Mouse (Mus musculus): Measurements from ENCODE around the gene Adarb1. TPM values are rescaled to one million over a fixed set of nuclear protein-coding genes. Genes with fewer than 3 reads are reported as not detected.

Adarb1 gene
- polyA plus RNA-seq, 1 experiment from 2014 or later: 5.7 TPM

DNA sequence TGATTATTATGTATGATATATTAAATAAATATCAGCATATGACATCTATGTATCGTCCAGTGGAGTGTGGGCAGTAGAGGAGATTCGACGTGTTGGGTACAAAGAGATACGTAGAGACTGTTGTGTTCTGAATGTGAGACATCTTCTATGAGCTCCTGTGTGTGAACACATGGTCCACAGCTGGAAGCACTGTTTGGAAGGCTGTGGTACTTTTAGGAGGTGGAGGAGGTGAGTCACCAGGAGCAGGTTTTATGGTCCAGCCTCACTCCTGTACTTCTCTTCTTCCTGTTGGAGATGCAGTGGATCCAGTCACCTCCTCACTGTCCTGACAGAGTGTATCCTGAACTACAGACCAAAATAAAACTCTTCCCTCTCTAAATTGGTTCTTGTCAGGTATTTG, 38.9 kb downstream of the Adarb1 start:
- peaks cover 13% of the 10 kb centered on the region for H3K4me1 ChIP-seq
- H3K36me3 ChIP-seq: no peaks in the 10 kb centered on the region
- H3K27ac ChIP-seq: no peak overlapping the region
- no peak overlapping the region for H3K9ac ChIP-seq
- 93% methylated on average over 4 of the region's 4 CpGs for WGBS
- no peak overlapping the region for H3K4me3 ChIP-seq
- no peaks in the 10 kb centered on the region for H3K27me3 ChIP-seq
- no peak overlapping the region for H3K4me2 ChIP-seq (replicated peaks)
- H3K9me3 ChIP-seq: no peaks in the 10 kb centered on the region
- no peak for ATAC-seq (ENCODE audit: low FRiP score, low read depth)

- Histone ChIP-seq H3K27me3 (no peaks in the 10 kb centered on the region), H3K9ac (no peak overlapping the region), H3K36me3 (no peaks in the 10 kb centered on the region), H3K27ac (no peak overlapping the region), H3K9me3 (no peaks in the 10 kb centered on the region), H3K4me2 (replicated peaks) (no peak overlapping the region), H3K4me1 (peaks cover 18% of the 10 kb centered on the region), H3K4me3 (no peak overlapping the region)
- no peak for ATAC-seq (ENCODE audit: low FRiP score, low read depth)
- 84% methylated on average over 1 of the region's 1 CpGs for WGBS
Observed at GRCm38 (mm10) chr10:77376056-77376455, 42.0 kb downstream of the Adarb1 start.

DNA sequence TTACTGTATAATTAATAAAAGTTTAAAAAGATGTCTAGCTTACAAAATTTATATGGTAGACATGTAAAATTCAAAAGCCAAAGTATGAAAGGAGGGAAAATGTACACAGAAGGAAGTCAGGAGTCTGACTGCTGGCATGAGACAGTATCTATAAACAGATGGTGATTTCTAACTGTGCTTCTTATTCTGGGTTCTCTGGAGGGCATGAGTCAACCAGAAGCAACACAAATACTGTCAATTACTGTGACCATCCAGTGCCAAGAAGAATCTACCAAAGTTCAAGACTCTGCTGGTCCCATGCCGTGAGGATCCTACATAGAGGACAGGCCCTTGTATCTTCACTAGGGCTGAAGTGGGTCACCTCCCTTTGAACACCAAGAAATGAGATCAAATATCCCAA, 43.1 kb downstream of the Adarb1 start:
- WGBS: 94% methylated on average over 1 of the region's 1 CpGs
- H3K4me2 ChIP-seq (replicated peaks): no peak overlapping the region
- no peak overlapping the region for H3K27ac ChIP-seq
- H3K9ac ChIP-seq: no peak overlapping the region
- no peaks in the 10 kb centered on the region for H3K36me3 ChIP-seq
- no peak overlapping the region for H3K4me3 ChIP-seq
- no peak for ATAC-seq (ENCODE audit: low FRiP score, low read depth)
- H3K4me1 ChIP-seq: peaks cover 11% of the 10 kb centered on the region
- no peaks in the 10 kb centered on the region for H3K27me3 ChIP-seq
- H3K9me3 ChIP-seq: no peaks in the 10 kb centered on the region

DNA sequence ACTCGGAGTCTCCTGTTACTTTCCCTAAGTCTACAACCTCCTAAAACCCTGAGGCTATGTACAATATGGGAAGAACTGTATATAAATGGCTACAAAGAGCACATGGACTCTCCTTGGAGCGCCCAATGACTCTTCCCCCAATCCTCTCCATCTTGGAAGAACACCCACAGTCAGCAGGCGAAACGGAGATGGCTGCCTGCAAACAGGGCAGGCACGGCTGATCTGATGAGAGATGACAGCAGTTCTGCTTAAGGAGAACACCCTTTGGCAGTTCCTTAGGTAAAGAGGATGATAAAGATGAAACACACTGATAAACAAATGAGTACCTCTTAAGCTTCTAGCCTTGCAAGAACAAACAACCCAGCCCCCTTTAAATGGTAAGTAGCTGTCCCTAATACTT, 43.7 kb downstream of the Adarb1 start:
- Histone ChIP-seq H3K4me2 (replicated peaks) (no peak overlapping the region), H3K4me3 (no peak overlapping the region), H3K36me3 (no peaks in the 10 kb centered on the region), H3K27me3 (no peaks in the 10 kb centered on the region), H3K4me1 (peaks cover 16% of the 10 kb centered on the region), H3K9ac (no peak overlapping the region), H3K27ac (no peak overlapping the region), H3K9me3 (no peaks in the 10 kb centered on the region)
- ATAC-seq (ENCODE audit: low FRiP score, low read depth): no peak
- WGBS: 80% methylated on average over 5 of the region's 5 CpGs

GRCm38 (mm10) chr10:77370129-77370528, 47.9 kb downstream of the Adarb1 start:
- no peak overlapping the region for H3K9ac ChIP-seq
- no peaks in the 10 kb centered on the region for H3K27me3 ChIP-seq
- no peak overlapping the region for H3K4me2 ChIP-seq (replicated peaks)
- 89% methylated on average over 5 of the region's 5 CpGs for WGBS
- peaks cover 41% of the 10 kb centered on the region for H3K4me1 ChIP-seq
- no peaks in the 10 kb centered on the region for H3K36me3 ChIP-seq
- no peaks in the 10 kb centered on the region for H3K9me3 ChIP-seq
- no peak overlapping the region for H3K27ac ChIP-seq
- no peak for ATAC-seq (ENCODE audit: low FRiP score, low read depth)
- no peak overlapping the region for H3K4me3 ChIP-seq

DNA sequence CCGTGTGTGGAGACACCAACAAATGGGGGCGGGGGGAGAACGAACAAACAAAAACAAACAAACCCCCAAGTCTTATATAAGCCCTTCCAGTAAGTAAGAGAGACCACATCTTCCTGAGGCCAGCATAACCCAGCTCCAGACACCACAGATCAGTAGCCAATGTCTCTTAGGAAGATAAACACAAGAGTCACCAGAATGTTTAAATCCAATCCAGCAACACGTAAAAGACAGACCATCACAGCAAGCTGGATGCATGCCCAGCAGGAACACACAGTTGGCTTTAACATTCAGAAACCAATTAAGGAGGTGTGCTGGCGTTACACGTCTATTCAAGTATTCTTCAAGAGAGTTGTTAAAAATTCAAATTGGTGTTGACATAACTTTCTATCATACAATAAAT, 50.1 kb downstream of the Adarb1 start:
- Histone ChIP-seq H3K27me3 (no peaks in the 10 kb centered on the region), H3K4me2 (replicated peaks) (no peak overlapping the region), H3K36me3 (no peaks in the 10 kb centered on the region), H3K27ac (no peak overlapping the region), H3K9ac (no peak overlapping the region), H3K4me1 (peaks cover 41% of the 10 kb centered on the region), H3K9me3 (no peaks in the 10 kb centered on the region), H3K4me3 (no peak overlapping the region)
- 49% methylated on average over 6 of the region's 6 CpGs for WGBS
- no peak for ATAC-seq (ENCODE audit: low FRiP score, low read depth)

- ATAC-seq (ENCODE audit: low FRiP score, low read depth): no peak
- Histone ChIP-seq H3K36me3 (no peaks in the 10 kb centered on the region), H3K4me1 (peaks cover 38% of the 10 kb centered on the region), H3K4me2 (replicated peaks) (no peak overlapping the region), H3K27ac (no peak overlapping the region), H3K9ac (no peak overlapping the region), H3K9me3 (no peaks in the 10 kb centered on the region), H3K4me3 (no peak overlapping the region), H3K27me3 (no peaks in the 10 kb centered on the region)
- 90% methylated on average over 4 of the region's 4 CpGs for WGBS
Observed at GRCm38 (mm10) chr10:77366959-77367358, 51.1 kb downstream of the Adarb1 start.

GRCm38 (mm10) chr10:77365212-77365611, 52.9 kb downstream of the Adarb1 start:
- Histone ChIP-seq H3K27ac (no peak overlapping the region), H3K9ac (no peak overlapping the region), H3K4me3 (no peak overlapping the region), H3K4me1 (peaks cover 39% of the 10 kb centered on the region), H3K4me2 (replicated peaks) (no peak overlapping the region), H3K9me3 (no peaks in the 10 kb centered on the region), H3K36me3 (no peaks in the 10 kb centered on the region), H3K27me3 (no peaks in the 10 kb centered on the region)
- 83% methylated on average over 2 of the region's 2 CpGs for WGBS
- no peak for ATAC-seq (ENCODE audit: low FRiP score, low read depth)

- Histone ChIP-seq H3K4me1 (peaks cover 11% of the 10 kb centered on the region), H3K36me3 (no peaks in the 10 kb centered on the region), H3K4me3 (no peak overlapping the region), H3K27me3 (no peaks in the 10 kb centered on the region), H3K27ac (no peak overlapping the region), H3K4me2 (replicated peaks) (no peak overlapping the region), H3K9me3 (no peaks in the 10 kb centered on the region), H3K9ac (no peak overlapping the region)
- ATAC-seq (ENCODE audit: low FRiP score, low read depth): no peak
- 61% methylated on average over 2 of the region's 2 CpGs for WGBS
Observed at GRCm38 (mm10) chr10:77360486-77360885, 57.6 kb downstream of the Adarb1 start.

GRCm38 (mm10) chr10:77357957-77358356, 60.1 kb downstream of the Adarb1 start:
- 91% methylated on average over 6 of the region's 6 CpGs for WGBS
- ATAC-seq (ENCODE audit: low FRiP score, low read depth): no peak
- Histone ChIP-seq H3K9ac (no peak overlapping the region), H3K27me3 (no peaks in the 10 kb centered on the region), H3K4me3 (no peak overlapping the region), H3K36me3 (no peaks in the 10 kb centered on the region), H3K4me1 (peaks cover 11% of the 10 kb centered on the region), H3K27ac (no peak overlapping the region), H3K9me3 (no peaks in the 10 kb centered on the region), H3K4me2 (replicated peaks) (no peak overlapping the region)

DNA sequence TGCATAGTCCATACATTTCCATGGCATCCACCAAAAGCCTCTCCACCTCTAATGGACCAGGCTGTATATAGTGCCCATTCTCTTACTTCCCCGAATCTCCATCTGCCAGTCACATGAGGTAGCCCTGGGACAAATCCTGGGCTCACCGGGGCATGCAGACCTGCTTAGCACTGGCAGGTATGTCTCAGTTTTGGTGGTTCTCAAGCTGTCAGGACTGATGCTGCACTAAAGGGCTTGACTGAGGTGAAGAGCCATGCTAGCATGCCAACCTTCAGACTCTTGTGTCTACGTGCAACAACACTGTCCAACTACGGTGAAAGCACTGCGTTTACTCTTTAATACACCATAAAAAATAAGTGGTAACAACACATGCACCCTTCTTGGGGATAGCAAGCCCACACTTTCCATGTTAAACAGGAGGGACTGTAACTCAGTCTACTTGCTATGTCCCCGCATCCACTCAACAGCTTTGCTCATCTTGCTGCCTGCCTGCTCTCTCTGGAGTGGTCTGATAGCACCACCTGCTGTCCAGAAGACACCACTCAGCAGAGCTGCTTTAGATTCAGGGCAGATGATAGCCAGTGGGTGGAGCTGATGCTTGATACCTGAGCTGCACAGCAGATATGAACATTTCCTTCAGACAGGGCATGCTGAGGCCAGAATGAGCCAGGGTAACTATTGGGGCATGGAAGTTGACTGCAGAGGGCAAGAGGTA, 64.9 kb downstream of the Adarb1 start:
- H3K27ac ChIP-seq: no peak overlapping the region
- no peak overlapping the region for H3K4me3 ChIP-seq
- no peaks in the 10 kb centered on the region for H3K4me1 ChIP-seq
- no peak overlapping the region for H3K4me2 ChIP-seq (replicated peaks)
- H3K9ac ChIP-seq: no peak overlapping the region
- no peak; the same call in 1 of the 2 replicates for ATAC-seq (ENCODE audit: low FRiP score, low read depth)
- peaks cover 3% of the 10 kb centered on the region; the same call in 1 of the 2 replicates for H3K36me3 ChIP-seq
- no peaks in the 10 kb centered on the region for H3K9me3 ChIP-seq
- no peaks in the 10 kb centered on the region for H3K27me3 ChIP-seq
- WGBS: 75% methylated on average over 6 of the region's 6 CpGs

DNA sequence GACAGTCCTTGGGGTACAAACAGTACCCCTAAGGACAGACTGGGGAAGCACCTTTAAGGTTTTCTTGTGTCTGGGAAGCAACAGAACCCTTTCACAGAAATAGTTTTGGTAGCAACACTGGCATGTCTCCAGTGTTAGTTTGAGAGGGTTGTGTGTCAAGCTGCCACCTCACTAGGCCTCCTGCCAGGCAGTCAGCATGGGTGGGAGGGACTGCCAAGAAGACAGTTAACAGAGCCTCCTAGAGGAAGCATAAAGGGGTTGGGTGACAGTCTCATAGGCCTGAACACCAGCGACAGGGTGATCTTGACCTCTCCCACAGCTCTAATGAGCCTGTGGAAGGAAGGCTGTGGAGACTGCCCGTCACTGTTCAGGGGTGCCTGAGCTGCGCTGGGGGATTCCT, 75.2 kb downstream of the Adarb1 start:
- H3K27ac ChIP-seq: no peak overlapping the region
- H3K36me3 ChIP-seq: no peaks in the 10 kb centered on the region
- no peak overlapping the region for H3K9ac ChIP-seq
- H3K4me2 ChIP-seq (replicated peaks): no peak overlapping the region
- no peak for ATAC-seq (ENCODE audit: low FRiP score, low read depth)
- 82% methylated on average over 3 of the region's 3 CpGs for WGBS
- H3K4me1 ChIP-seq: peaks cover 23% of the 10 kb centered on the region
- H3K4me3 ChIP-seq: no peak overlapping the region
- no peaks in the 10 kb centered on the region for H3K9me3 ChIP-seq
- 0 out of 2 replicates have a peak, but pooled peaks cover 3% of the 10 kb centered on the region for H3K27me3 ChIP-seq

DNA sequence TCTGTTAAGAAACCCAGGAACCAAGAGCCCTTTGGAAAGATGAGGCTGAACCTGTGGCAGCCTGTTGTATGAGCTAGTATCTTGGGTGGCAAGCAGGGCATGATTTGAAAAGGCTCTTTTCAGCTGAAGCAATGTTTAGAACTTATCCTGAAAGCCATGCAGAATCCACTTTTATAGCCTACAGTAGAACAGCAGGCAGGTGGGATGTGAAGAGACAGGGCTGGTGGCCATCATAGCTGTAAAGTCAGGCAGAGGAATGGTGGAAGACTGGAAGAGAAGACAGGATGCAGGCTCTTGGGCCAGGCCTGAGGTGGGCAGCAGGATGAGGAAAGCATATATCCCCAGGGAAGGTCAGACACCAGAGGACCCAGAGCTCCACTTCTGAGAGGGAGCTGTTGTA, 76.4 kb downstream of the Adarb1 start:
- no peak overlapping the region for H3K4me3 ChIP-seq
- peaks cover 25% of the 10 kb centered on the region for H3K4me1 ChIP-seq
- 0 out of 2 replicates have a peak, but pooled peaks cover 3% of the 10 kb centered on the region for H3K27me3 ChIP-seq
- no peak overlapping the region for H3K27ac ChIP-seq
- H3K4me2 ChIP-seq (replicated peaks): no peak overlapping the region
- no peaks in the 10 kb centered on the region for H3K36me3 ChIP-seq
- H3K9ac ChIP-seq: no peak overlapping the region
- no peaks in the 10 kb centered on the region for H3K9me3 ChIP-seq
- no peak for ATAC-seq (ENCODE audit: low FRiP score, low read depth)

Data from limb, embryonic 13.5 days (tissue).